Mouse (Mus musculus) small intestine, adult 2 months (tissue): ENCODE data around the gene Slc24a5. TPM values are rescaled to one million over a fixed set of nuclear protein-coding genes. Genes with fewer than 3 reads are reported as not detected.

ENCODE experiments used
- H3K27ac ChIP-seq: fragments of 200-500 bp; 2 replicates; pipeline ENCODE4 v1.5.1; 2012; ENCODE audit warnings: low read depth, low read length, control low read depth, inconsistent platforms; ENCODE audit not compliant: insufficient read depth
- H3K27me3 ChIP-seq: fragments of 200-500 bp; 2 replicates; pipeline ENCODE4 v1.6.1; 2012; ENCODE audit warnings: mild to moderate bottlenecking, moderate library complexity, low read length, inconsistent platforms; ENCODE audit not compliant: control insufficient read depth, insufficient read depth
- H3K36me3 ChIP-seq: fragments of 200-500 bp; 2 replicates; pipeline ENCODE4 v1.6.1; 2012; ENCODE audit warnings: mild to moderate bottlenecking, low read length, control low read depth, inconsistent platforms; ENCODE audit not compliant: control insufficient read depth, insufficient read depth
- H3K4me1 ChIP-seq: fragments of 200-500 bp; 2 replicates; pipeline ENCODE4 v1.6.1; 2012; ENCODE audit warnings: low read length, inconsistent platforms, mixed read lengths; ENCODE audit not compliant: control insufficient read depth, insufficient read depth, insufficient read length
- H3K4me3 ChIP-seq: fragments of 200-500 bp; 2 replicates; pipeline ENCODE4 v1.5.1; 2012; ENCODE audit warnings: low read depth, mild to moderate bottlenecking, control low read depth, inconsistent platforms, low read length, moderate library complexity
- CTCF ChIP-seq: fragments of 200-500 bp; IDR thresholded peaks from 2 replicates; pipeline ENCODE4 v1.5.1; 2012; ENCODE audit warnings: low read depth, mild to moderate bottlenecking, control low read depth, inconsistent platforms, low read length, moderate library complexity, mixed read lengths; ENCODE audit not compliant: insufficient replicate concordance, insufficient read length; ENCODE audit errors: extremely low read depth
- POLR2A ChIP-seq: fragments of 200-500 bp; IDR thresholded peaks from 2 replicates; pipeline ENCODE4 v1.6.1; 2012; ENCODE audit warnings: low read depth, mild to moderate bottlenecking, control low read depth, inconsistent platforms, low read length, moderate library complexity
- WGBS: fragments of 180-500 bp; shearing (Covaris S2); methylation state at CpG from one replicate; pipeline ENCODE4 v1.1.7; 2018; 5-methylcytosine and 5-hydroxymethylcytosine counted together
- polyA plus RNA-seq: library from polyadenylated mRNA; depleted of rRNA; stranded (reverse); fragments of >200 nt; gene quantifications from 2 replicates; pipeline ENCODE4 v1.2.3, GENCODE M21; 2012; rRNA removed

Gene Slc24a5
- polyA plus RNA-seq, 1 experiment, result not detected

DNA sequence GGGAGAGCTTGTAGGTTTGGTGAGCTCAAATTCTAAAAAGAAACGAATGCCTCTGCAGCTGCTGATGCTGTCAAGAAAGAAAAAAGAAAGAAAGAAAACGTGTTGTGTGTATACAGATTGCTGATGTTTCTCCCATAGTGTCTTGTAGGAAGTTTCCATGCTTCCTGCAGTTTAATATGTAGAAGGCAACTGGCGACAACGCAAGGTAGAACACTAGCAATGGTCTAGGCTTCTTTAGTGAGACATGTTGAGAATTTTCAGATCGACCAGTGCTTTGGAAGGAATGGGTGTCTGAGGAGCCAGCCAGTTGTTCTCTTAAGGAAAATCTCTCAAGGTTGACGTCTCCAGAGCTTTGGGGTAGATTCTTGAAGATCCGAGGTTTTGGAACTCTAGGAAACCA is 68.9 kb downstream of the Slc24a5 start:
- 27% methylated on average over 7 of the region's 7 CpGs for WGBS
- no peak for TF ChIP-seq POLR2A
- no peak for TF ChIP-seq CTCF
- Histone ChIP-seq H3K4me3 (no peak overlapping the region), H3K27ac (no peak overlapping the region), H3K27me3 (peaks cover 3% of the 10 kb centered on the region; the same call in 1 of the 2 replicates), H3K36me3 (no peaks in the 10 kb centered on the region), H3K4me1 (no peaks in the 10 kb centered on the region)

Other genes starting within 250 kb of the Slc24a5 start
- 0.58 and 1.8 TPM in 2 replicates for gene Myef2, start 55.5 kb downstream of the Slc24a5 start, polyA plus RNA-seq
- gene Ctxn2, start 68.6 kb downstream of the Slc24a5 start, polyA plus RNA-seq, result not detected in 2 replicates
- gene Slc12a1, start 84.4 kb downstream of the Slc24a5 start, polyA plus RNA-seq, result not detected in 2 replicates
- gene Dut, start 179.1 kb downstream of the Slc24a5 start, polyA plus RNA-seq, result 13.4 and 20.7 TPM in 2 replicates